Mouse (Mus musculus): Measurements from ENCODE around the gene Fam50b. TPM values are rescaled to one million over a fixed set of nuclear protein-coding genes. Genes with fewer than 3 reads are reported as not detected.
A peak's percentile ranks its signal among the peaks of the same experiment; 100 is the strongest.

The Fam50b gene
- polyA plus RNA-seq, 1 experiment from 2014 or later = not detected

GRCm38 (mm10) chr13:34762865-34763264 lies 28.2 kb downstream of the Fam50b start:
- no peak for TF ChIP-seq CTCF (IDR thresholded peaks at IDR 0.05)

GRCm38 (mm10) chr13:34765269-34765668 lies 30.6 kb downstream of the Fam50b start:
- in situ Hi-C loops (cut with MboI; ENCODE audit: low pct_unique_long_range_greater_than_20kb) = no loop called here

More at GRCm38 (mm10) chr13:34762865-34763264, 28.2 kb downstream of the Fam50b start:
- H3K27me3 ChIP-seq = no peaks in the 10 kb centered on the region
- DNase-seq (ENCODE audit: low read depth, low spot score) = no peak
- ChIA-PET POLR2A (no interaction called here), CTCF (interaction anchor here (1.3 to 1.5 kb wide), 3 partner anchors 11 to 120 kb away, joined by 3 to 4 read pairs (median 4); no protein-coding TSS in a partner anchor)
- no peak for ATAC-seq
- in situ Hi-C loops (cut with MboI; ENCODE audit: low pct_unique_long_range_greater_than_20kb) = no loop called here

DNA sequence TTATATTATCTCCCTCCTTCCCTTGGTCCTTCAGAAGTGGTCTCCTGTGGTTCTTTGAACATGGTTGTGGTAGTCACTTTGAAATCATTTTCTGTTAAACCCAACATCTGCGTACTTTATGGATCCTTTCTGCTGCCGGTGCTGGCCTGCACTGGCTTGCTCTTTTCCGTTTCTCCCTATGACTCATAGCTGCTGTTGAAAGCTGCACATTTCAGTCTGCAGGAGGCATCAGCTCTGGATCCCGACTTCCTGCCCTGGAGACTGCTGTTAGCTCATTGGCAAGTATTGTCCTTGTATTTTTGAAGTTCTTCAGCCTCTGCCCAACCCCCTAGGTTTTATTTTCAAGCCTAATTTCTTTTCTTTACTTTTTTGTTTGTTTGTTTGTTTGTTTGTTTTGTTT lies 31.9 kb downstream of the Fam50b start:
- in situ Hi-C loops (cut with MboI; ENCODE audit: low pct_unique_long_range_greater_than_20kb) = no loop called here
- TF ChIP-seq CTCF (IDR thresholded peaks at IDR 0.05) = peak; percentile 37
- no peaks in the 10 kb centered on the region for H3K27me3 ChIP-seq
- ATAC-seq (no peak), DNase-seq (ENCODE audit: low read depth, low spot score) (no peak)
- POLR2A ChIA-PET = no interaction called here
- CTCF ChIA-PET = no interaction called here

More at GRCm38 (mm10) chr13:34765269-34765668, 30.6 kb downstream of the Fam50b start:
- no peak for DNase-seq (ENCODE audit: low read depth, low spot score)
- ATAC-seq = no peak
- no peaks in the 10 kb centered on the region for H3K27me3 ChIP-seq
- CTCF ChIA-PET = interaction anchor here (0.7 kb wide), 1 partner anchor 9 kb away, joined by 3 read pairs; no protein-coding TSS in a partner anchor
- POLR2A ChIA-PET = no interaction called here
- no peak for TF ChIP-seq CTCF (IDR thresholded peaks at IDR 0.05)

- ATAC-seq (no peak), DNase-seq (ENCODE audit: low read depth, low spot score) (no peak)
- no peaks in the 10 kb centered on the region for H3K27me3 ChIP-seq
- TF ChIP-seq CTCF (IDR thresholded peaks at IDR 0.05) = no peak
- POLR2A ChIA-PET = no interaction called here
- CTCF ChIA-PET = no interaction called here
- in situ Hi-C loops (cut with MboI; ENCODE audit: low pct_unique_long_range_greater_than_20kb) = no loop called here
Measured at GRCm38 (mm10) chr13:34767527-34768292, 33.1 kb downstream of the Fam50b start.

- DNase-seq (ENCODE audit: low read depth, low spot score) (no peak), ATAC-seq (no peak)
- in situ Hi-C loops (cut with MboI; ENCODE audit: low pct_unique_long_range_greater_than_20kb) = no loop called here
- TF ChIP-seq CTCF (IDR thresholded peaks at IDR 0.05) = no peak
- ChIA-PET POLR2A (no interaction called here), CTCF (no interaction called here)
- no peaks in the 10 kb centered on the region for H3K27me3 ChIP-seq
Measured at GRCm38 (mm10) chr13:34776767-34777166, 42.1 kb downstream of the Fam50b start.

DNA sequence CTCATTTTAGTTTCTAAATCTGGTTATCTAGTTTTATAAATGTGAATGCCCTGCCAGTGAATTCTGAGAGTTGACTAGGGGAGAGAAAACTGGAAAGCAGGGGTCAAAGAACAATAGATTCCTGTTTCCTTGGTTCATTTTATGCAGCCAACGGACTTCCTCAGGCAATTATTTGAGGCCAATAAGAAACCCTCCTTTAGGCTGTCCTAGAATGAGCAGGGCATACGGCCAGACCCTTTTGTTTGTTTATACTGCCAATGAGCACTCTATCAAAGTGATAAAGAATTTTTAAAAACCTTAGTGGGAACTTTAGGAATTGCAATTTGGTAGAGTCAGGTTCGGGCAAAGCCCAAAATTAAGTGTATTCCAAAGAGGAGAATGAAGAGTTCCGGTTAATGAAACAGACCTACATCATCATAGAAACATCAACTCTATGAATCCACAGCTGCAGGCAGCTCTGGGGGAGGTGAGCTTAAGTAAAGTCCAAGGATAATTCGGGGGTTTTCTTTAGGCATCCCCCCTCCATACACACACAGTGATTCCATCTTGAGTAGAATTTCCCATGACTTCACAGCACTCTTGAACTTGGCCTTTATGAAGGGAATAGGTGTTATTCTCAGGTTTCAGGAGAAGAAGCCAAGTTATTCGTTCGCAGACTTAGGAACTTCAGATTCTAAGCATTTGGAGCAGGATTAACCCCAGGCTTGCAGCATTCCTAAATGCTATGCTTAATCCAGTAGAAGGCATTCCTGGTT lies 46.4 kb downstream of the Fam50b start:
- H3K27me3 ChIP-seq = no peaks in the 10 kb centered on the region
- ChIA-PET CTCF (interaction anchor here (0.6 kb wide), 1 partner anchor 97 kb away, joined by 3 read pairs; no protein-coding TSS in a partner anchor), POLR2A (interaction anchor here (0.6 kb wide), 1 partner anchor 1082 kb away, joined by 3 read pairs; no protein-coding TSS in a partner anchor)
- no peak for ATAC-seq
- no peak for TF ChIP-seq CTCF (IDR thresholded peaks at IDR 0.05)
- DNase-seq (ENCODE audit: low read depth, low spot score) = no peak
- in situ Hi-C loops (cut with MboI; ENCODE audit: low pct_unique_long_range_greater_than_20kb) = no loop called here

DNA sequence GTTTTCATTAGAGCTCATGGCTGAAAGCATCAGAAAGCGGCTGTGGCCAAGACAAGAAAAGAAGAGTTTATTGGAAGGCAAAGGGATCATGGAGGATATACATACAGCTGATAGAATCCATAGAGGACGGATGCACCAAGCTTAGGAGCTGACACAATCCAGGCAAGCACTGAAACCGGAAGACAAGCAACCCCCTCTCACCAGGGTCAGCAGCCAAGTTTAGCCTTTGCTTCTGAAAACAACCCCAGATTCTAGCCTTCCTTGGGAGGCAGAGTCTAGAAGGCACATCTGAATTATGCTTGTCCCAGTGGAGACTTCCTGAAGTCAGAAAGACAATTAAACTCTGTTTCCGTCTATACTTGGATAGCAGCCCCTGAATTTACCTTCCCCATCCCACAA lies 47.0 kb downstream of the Fam50b start:
- ChIA-PET CTCF (interaction anchor here (0.6 kb wide), 1 partner anchor 98 kb away, joined by 3 read pairs; no protein-coding TSS in a partner anchor), POLR2A (no interaction called here)
- in situ Hi-C loops (cut with MboI; ENCODE audit: low pct_unique_long_range_greater_than_20kb) = no loop called here
- DNase-seq (ENCODE audit: low read depth, low spot score) (no peak), ATAC-seq (no peak)
- TF ChIP-seq CTCF (IDR thresholded peaks at IDR 0.05) = no peak
- H3K27me3 ChIP-seq = no peaks in the 10 kb centered on the region

DNA sequence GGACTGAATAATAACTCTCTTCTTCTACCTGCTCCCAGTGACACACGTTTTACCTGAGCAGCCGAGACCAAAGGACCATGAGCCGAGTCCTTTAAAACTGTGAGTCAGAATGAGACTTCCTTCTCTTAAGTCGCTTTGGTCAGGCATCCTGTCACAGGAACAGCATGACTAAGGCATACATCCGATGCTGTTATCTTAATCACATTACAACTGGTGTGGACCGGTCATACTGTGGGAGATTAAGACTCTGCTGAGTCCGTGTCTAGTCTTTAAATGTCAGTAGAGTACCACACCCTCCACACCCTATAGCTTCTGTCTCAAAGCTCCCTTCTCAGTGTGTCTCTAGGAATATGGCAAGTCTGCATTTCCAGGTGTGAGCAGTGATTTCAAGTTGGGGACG lies 50.2 kb downstream of the Fam50b start:
- ChIA-PET POLR2A (no interaction called here), CTCF (no interaction called here)
- DNase-seq (ENCODE audit: low read depth, low spot score) (no peak), ATAC-seq (no peak)
- in situ Hi-C loops (cut with MboI; ENCODE audit: low pct_unique_long_range_greater_than_20kb) = no loop called here
- TF ChIP-seq CTCF (IDR thresholded peaks at IDR 0.05) = no peak
- no peaks in the 10 kb centered on the region for H3K27me3 ChIP-seq

GRCm38 (mm10) chr13:34786634-34787033 lies 52.0 kb downstream of the Fam50b start:
- ChIA-PET POLR2A (no interaction called here), CTCF (no interaction called here)
- in situ Hi-C loops (cut with MboI; ENCODE audit: low pct_unique_long_range_greater_than_20kb) = no loop called here
- H3K27me3 ChIP-seq = no peaks in the 10 kb centered on the region
- DNase-seq (ENCODE audit: low read depth, low spot score) = no peak
- no peak for ATAC-seq
- no peak for TF ChIP-seq CTCF (IDR thresholded peaks at IDR 0.05)

DNA sequence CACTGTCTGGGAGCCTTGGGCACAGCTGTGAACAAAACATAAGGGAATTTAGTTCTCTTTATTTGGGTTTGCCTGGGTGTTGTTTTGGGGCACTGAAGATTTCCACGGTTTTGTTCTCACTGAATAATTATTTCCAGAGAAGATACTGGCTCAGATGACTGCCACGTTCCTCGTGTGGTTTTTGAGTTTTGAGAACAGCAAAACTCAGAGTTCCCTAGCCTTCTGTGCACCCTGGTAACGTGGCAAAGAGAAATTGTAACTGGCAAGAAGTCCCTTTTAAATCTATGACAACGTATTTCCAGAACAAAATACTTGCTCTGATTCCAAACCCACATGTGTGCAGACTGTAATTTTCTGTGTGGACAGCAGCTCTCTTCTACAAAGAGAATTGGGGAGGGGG lies 52.9 kb downstream of the Fam50b start:
- TF ChIP-seq CTCF (IDR thresholded peaks at IDR 0.05) = no peak
- in situ Hi-C loops (cut with MboI; ENCODE audit: low pct_unique_long_range_greater_than_20kb) = no loop called here
- POLR2A ChIA-PET = interaction anchor here (0.6 kb wide), 1 partner anchor 10 kb away, joined by 3 read pairs; no protein-coding TSS in a partner anchor

More for the DNA sequence above, 52.9 kb downstream of the Fam50b start:
- no peak for DNase-seq (ENCODE audit: low read depth, low spot score)
- H3K27me3 ChIP-seq = no peaks in the 10 kb centered on the region
- CTCF ChIA-PET = interaction anchor here (3.2 kb wide), 1 partner anchor 136 kb away, joined by 9 read pairs; no protein-coding TSS in a partner anchor
- ATAC-seq = no peak

All from Patski (cell line).